Mouse (Mus musculus) forebrain, postnatal 0 days (tissue): Measurements from ENCODE around the gene Atp5j. TPM values are rescaled to one million over a fixed set of nuclear protein-coding genes. Genes with fewer than 3 reads are reported as not detected.

Experiments
- ATAC-seq: fragments of 200-750 bp; cut with Nextera tagmentation; 2 replicates; pipeline ENCODE4 v1.8.0; 2017; ENCODE audit warnings: mild to moderate bottlenecking, moderate library complexity
- DNase-seq: peaks from one replicate; pipeline ENCODE4 v3.0.0-alpha.2; 2015
- H3K27ac ChIP-seq: fragments of 300-500 bp; sonication (generic); 2 replicates; pipeline ENCODE4 v1.5.1; 2014; ENCODE audit warnings: low read depth, mild to moderate bottlenecking, antibody characterized with exemption, low read length, moderate library complexity, mixed read lengths
- H3K27me3 ChIP-seq: fragments of 300-500 bp; sonication (generic); 2 replicates; pipeline ENCODE4 v1.6.1; 2014; ENCODE audit warnings: mild to moderate bottlenecking, low read length, mixed read lengths; ENCODE audit not compliant: insufficient read depth
- H3K36me3 ChIP-seq: fragments of 300-500 bp; sonication (generic); 2 replicates; pipeline ENCODE4 v1.6.1; 2014; ENCODE audit warnings: mild to moderate bottlenecking, moderate library complexity; ENCODE audit not compliant: insufficient read depth
- H3K4me1 ChIP-seq: fragments of 300-500 bp; sonication (generic); 2 replicates; pipeline ENCODE4 v1.6.1; 2014; ENCODE audit warnings: antibody characterized with exemption; ENCODE audit not compliant: insufficient read depth
- H3K4me2 ChIP-seq: fragments of 300-500 bp; sonication (generic); 2 replicates; pipeline ENCODE4 v1.6.1; 2014; ENCODE audit warnings: low read depth, mild to moderate bottlenecking, moderate library complexity
- H3K4me3 ChIP-seq: fragments of 300-500 bp; sonication (generic); 2 replicates; pipeline ENCODE4 v1.5.1; 2014; ENCODE audit warnings: low read depth, low read length, mixed read lengths
- H3K9ac ChIP-seq: fragments of 300-500 bp; sonication (generic); 2 replicates; pipeline ENCODE4 v1.6.1; 2014; ENCODE audit warnings: mild to moderate bottlenecking
- H3K9me3 ChIP-seq: fragments of 300-500 bp; sonication (generic); 2 replicates; pipeline ENCODE4 v1.6.1; 2016; ENCODE audit warnings: low read length
- CTCF ChIP-seq: sonication (generic); IDR thresholded peaks from 2 replicates; pipeline ENCODE4 v1.5.1; 2016; ENCODE audit warnings: antibody characterized with exemption, control low read depth, low read depth
- WGBS: fragments of 180-500 bp; shearing (Covaris S2); extraction: QIAGEN DNeasy Blood & Tissue Kit; methylation state at CpG from one replicate; pipeline ENCODE4 v1.1.7; 2014; 5-methylcytosine and 5-hydroxymethylcytosine counted together
- polyA plus RNA-seq: library from polyadenylated mRNA; unstranded; fragments of >200 nt; fragmentation: Nextera tagmentation; extraction: Ambion mirVana; gene quantifications from 2 replicates; pipeline ENCODE4 v1.2.1, GENCODE M21; 2015
- total RNA-seq: library from RNA; depleted of rRNA; stranded (reverse); fragments of >200 nt; gene quantifications from 2 replicates; pipeline ENCODE4 v1.2.3, GENCODE M21; 2014

The Atp5j gene
- total and polyA plus RNA-seq, 2 experiments from 2014 or later, result 160 to 830 TPM

- H3K9me3 ChIP-seq, result no peaks in the 10 kb centered on the region
- no peak overlapping the region for H3K9ac ChIP-seq
- H3K4me2 ChIP-seq, result no peak overlapping the region
- no peak overlapping the region for H3K27ac ChIP-seq
- no peak for ATAC-seq
- no peaks in the 10 kb centered on the region for H3K27me3 ChIP-seq
- no peaks in the 10 kb centered on the region for H3K36me3 ChIP-seq
- H3K4me3 ChIP-seq, result no peak overlapping the region
- WGBS, result 80% methylated on average over 8 of the region's 8 CpGs
- no peak for TF ChIP-seq CTCF
- no peak for DNase-seq
- H3K4me1 ChIP-seq, result no peaks in the 10 kb centered on the region
Measured at GRCm38 (mm10) chr16:84813852-84814251, 21.6 kb downstream of the Atp5j start.

- 91% methylated on average over 1 of the region's 1 CpGs for whole genome bisulfite sequencing
- H3K4me1 ChIP-seq, result no peaks in the 10 kb centered on the region
Measured at GRCm38 (mm10) chr16:84810254-84810653, 25.2 kb downstream of the Atp5j start.

GRCm38 (mm10) chr16:84807874-84808273 is 27.6 kb downstream of the Atp5j start:
- no peak overlapping the region for H3K27ac ChIP-seq
- no peak overlapping the region for H3K4me3 ChIP-seq
- 96% methylated on average over 7 of the region's 7 CpGs for WGBS
- H3K9me3 ChIP-seq, result no peaks in the 10 kb centered on the region
- no peaks in the 10 kb centered on the region for H3K4me1 ChIP-seq
- H3K4me2 ChIP-seq, result no peak overlapping the region
- H3K27me3 ChIP-seq, result no peaks in the 10 kb centered on the region
- DNase-seq (no peak), ATAC-seq (no peak)
- no peaks in the 10 kb centered on the region for H3K36me3 ChIP-seq
- no peak overlapping the region for H3K9ac ChIP-seq
- no peak for TF ChIP-seq CTCF

More at GRCm38 (mm10) chr16:84810254-84810653, 25.2 kb downstream of the Atp5j start:
- Histone ChIP-seq H3K4me3 (no peak overlapping the region), H3K9ac (no peak overlapping the region), H3K9me3 (no peaks in the 10 kb centered on the region), H3K4me2 (no peak overlapping the region), H3K36me3 (no peaks in the 10 kb centered on the region), H3K27me3 (no peaks in the 10 kb centered on the region), H3K27ac (no peak overlapping the region)
- no peak for DNase-seq
- TF ChIP-seq CTCF, result no peak
- ATAC-seq, result no peak

DNA sequence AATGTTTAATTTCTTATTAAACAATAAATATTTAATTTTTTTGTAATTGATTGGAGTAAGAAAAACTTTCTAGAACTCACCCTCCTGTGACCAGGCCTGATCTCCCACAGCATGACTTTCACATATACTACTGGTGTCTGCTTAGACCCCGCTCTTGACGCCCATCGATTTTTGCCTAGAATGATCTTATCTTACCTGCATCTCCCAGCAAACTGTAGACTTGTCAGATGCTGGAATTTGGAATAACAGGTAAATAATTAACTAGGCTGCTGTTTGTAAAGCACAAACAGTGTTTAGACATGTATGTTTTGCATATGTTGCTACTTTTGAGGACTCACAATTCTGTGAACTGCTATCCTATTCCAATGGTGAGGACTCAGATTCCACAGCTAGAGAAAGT is 29.2 kb downstream of the Atp5j start:
- no peaks in the 10 kb centered on the region for H3K4me1 ChIP-seq
- ATAC-seq (no peak), DNase-seq (no peak)
- H3K36me3 ChIP-seq, result no peaks in the 10 kb centered on the region
- H3K9me3 ChIP-seq, result no peaks in the 10 kb centered on the region
- no peaks in the 10 kb centered on the region for H3K27me3 ChIP-seq
- no peak overlapping the region for H3K27ac ChIP-seq
- H3K4me3 ChIP-seq, result no peak overlapping the region
- WGBS, result 98% methylated on average over 3 of the region's 3 CpGs
- H3K4me2 ChIP-seq, result no peak overlapping the region
- no peak for TF ChIP-seq CTCF
- no peak overlapping the region for H3K9ac ChIP-seq

DNA sequence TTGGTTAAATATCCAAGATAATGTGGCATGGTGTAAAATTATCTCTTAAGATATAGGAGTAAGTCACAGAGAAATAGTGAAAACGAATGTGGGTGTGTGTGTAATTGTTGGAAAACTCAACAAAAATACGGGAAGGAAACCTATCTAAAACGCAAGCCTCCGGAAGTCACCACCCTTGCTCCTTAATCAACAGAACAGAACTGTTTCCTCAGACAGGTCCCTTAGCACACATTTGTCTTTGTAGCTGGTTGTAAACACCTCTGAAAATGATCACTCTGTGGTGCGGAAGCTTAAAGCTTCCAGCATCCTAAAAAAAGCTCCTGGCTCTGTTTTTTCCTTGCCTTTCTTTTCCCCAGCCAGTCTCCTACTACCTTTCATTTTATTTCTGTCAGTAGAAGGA is 30.6 kb downstream of the Atp5j start:
- no peak overlapping the region for H3K27ac ChIP-seq
- DNase-seq, result no peak

DNA sequence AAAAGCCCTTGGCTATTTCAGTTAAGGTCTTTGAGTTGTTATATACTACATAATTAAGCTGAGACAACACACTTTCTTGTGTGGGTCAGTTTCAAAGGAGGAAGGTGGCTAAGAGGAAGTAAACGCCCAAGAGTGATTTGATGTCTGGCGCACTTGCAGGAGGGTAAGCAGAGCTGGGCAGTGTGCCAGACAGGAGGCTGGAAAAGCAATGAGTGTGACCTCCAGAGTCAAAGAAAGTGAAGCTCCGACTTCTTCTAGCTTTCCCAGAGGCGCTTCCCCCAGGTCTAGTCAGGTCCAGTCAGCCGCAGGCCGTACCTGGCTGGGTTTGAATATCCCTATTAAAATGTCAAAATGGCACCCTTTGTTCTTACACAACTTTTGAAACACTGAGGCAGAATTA is 33.2 kb downstream of the Atp5j start:
- no peaks in the 10 kb centered on the region for H3K4me1 ChIP-seq
- no peaks in the 10 kb centered on the region for H3K9me3 ChIP-seq
- DNase-seq (no peak), ATAC-seq (no peak)
- no peak for TF ChIP-seq CTCF
- H3K27ac ChIP-seq, result no peak overlapping the region
- 63% methylated on average over 6 of the region's 6 CpGs for WGBS
- no peaks in the 10 kb centered on the region for H3K36me3 ChIP-seq
- no peaks in the 10 kb centered on the region for H3K27me3 ChIP-seq
- no peak overlapping the region for H3K9ac ChIP-seq
- no peak overlapping the region for H3K4me3 ChIP-seq
- no peak overlapping the region for H3K4me2 ChIP-seq

More for the DNA sequence above, 30.6 kb downstream of the Atp5j start:
- Histone ChIP-seq H3K4me1 (no peaks in the 10 kb centered on the region), H3K9me3 (no peaks in the 10 kb centered on the region), H3K4me3 (no peak overlapping the region), H3K27me3 (no peaks in the 10 kb centered on the region), H3K36me3 (no peaks in the 10 kb centered on the region), H3K4me2 (no peak overlapping the region), H3K9ac (no peak overlapping the region)
- no peak for TF ChIP-seq CTCF
- ATAC-seq, result no peak
- WGBS, result 93% methylated on average over 5 of the region's 5 CpGs

GRCm38 (mm10) chr16:84800038-84800437 is 35.4 kb downstream of the Atp5j start:
- Histone ChIP-seq H3K27ac (no peak overlapping the region), H3K4me1 (no peaks in the 10 kb centered on the region), H3K9me3 (no peaks in the 10 kb centered on the region), H3K4me3 (no peak overlapping the region), H3K9ac (no peak overlapping the region), H3K36me3 (no peaks in the 10 kb centered on the region), H3K27me3 (no peaks in the 10 kb centered on the region), H3K4me2 (no peak overlapping the region)
- DNase-seq, result no peak
- no peak for ATAC-seq
- WGBS, result 100% methylated on average over 1 of the region's 2 CpGs
- no peak for TF ChIP-seq CTCF

DNA sequence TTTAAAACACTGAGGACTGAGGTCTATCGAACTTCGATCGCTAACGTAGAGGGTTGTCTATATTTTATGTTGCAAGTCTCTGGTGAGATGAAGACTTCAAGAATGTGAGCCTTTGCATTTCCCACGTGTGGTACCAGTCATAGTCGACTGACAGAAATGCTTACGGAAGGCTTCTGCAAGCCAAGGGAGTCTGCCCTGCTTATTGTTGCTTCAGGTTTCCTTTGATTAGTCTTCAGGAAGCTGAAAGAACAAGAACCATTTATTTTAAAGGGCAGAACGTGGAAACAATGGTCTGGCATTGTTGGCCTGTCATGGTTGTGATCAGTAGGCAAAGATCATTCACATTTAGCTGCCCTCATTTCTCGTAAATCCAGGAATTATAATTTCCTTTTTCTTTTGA is 38.7 kb downstream of the Atp5j start:
- no peaks in the 10 kb centered on the region for H3K36me3 ChIP-seq
- no peak overlapping the region for H3K4me3 ChIP-seq
- WGBS, result 81% methylated on average over 9 of the region's 9 CpGs
- DNase-seq (no peak), ATAC-seq (no peak)
- H3K27ac ChIP-seq, result no peak overlapping the region
- no peaks in the 10 kb centered on the region for H3K4me1 ChIP-seq
- no peak overlapping the region for H3K9ac ChIP-seq
- no peak overlapping the region for H3K4me2 ChIP-seq
- H3K9me3 ChIP-seq, result no peaks in the 10 kb centered on the region
- TF ChIP-seq CTCF, result no peak
- H3K27me3 ChIP-seq, result no peaks in the 10 kb centered on the region
